Mouse (Mus musculus) midbrain, embryonic 11.5 days (tissue): Measurements from ENCODE around the gene U90926. TPM values are rescaled to one million over a fixed set of nuclear protein-coding genes. Genes with fewer than 3 reads are reported as not detected.

ENCODE experiments used
- ATAC-seq: fragments of 200-750 bp; cut with Nextera tagmentation; 2 replicates; pipeline ENCODE4 v1.8.0; 2017; ENCODE audit warnings: moderate TSS enrichment, moderate library complexity; ENCODE audit not compliant: low FRiP score
- DNase-seq: peaks from one replicate; pipeline ENCODE4 v3.0.0; 2015; ENCODE audit warnings: low spot score; ENCODE audit errors: missing footprints
- H3K27ac ChIP-seq: fragments of 300-500 bp; sonication (generic); 2 replicates; pipeline ENCODE4 v1.5.1; 2014; ENCODE audit warnings: low read depth, low read length
- H3K27me3 ChIP-seq: fragments of 300-500 bp; sonication (generic); 2 replicates; pipeline ENCODE4 v1.6.1; 2014; ENCODE audit warnings: mild to moderate bottlenecking, low read length, moderate library complexity, mixed read lengths; ENCODE audit not compliant: control insufficient read depth, insufficient read depth
- H3K36me3 ChIP-seq: fragments of 300-500 bp; sonication (generic); 2 replicates; pipeline ENCODE4 v1.6.1; 2014; ENCODE audit warnings: mild to moderate bottlenecking, low read length, moderate library complexity, mixed read lengths; ENCODE audit not compliant: control insufficient read depth, insufficient read depth
- H3K4me1 ChIP-seq: fragments of 300-500 bp; sonication (generic); 2 replicates; pipeline ENCODE4 v1.6.1; 2014; ENCODE audit warnings: low read length; ENCODE audit not compliant: control insufficient read depth, insufficient read depth
- H3K4me2 ChIP-seq: fragments of 300-500 bp; sonication (generic); 2 replicates; pipeline ENCODE4 v1.6.1; 2014; ENCODE audit warnings: mild to moderate bottlenecking, moderate library complexity
- H3K4me3 ChIP-seq: fragments of 300-500 bp; sonication (generic); 2 replicates; pipeline ENCODE4 v1.5.1; 2014; ENCODE audit warnings: low read depth, low read length
- H3K9ac ChIP-seq: fragments of 300-500 bp; sonication (generic); 2 replicates; pipeline ENCODE4 v1.6.1; 2014; ENCODE audit warnings: low read length
- H3K9me3 ChIP-seq: fragments of 300-500 bp; sonication (generic); 2 replicates; pipeline ENCODE4 v1.6.1; 2016; ENCODE audit warnings: low read length; ENCODE audit not compliant: control insufficient read depth
- WGBS: fragments of 180-500 bp; shearing (Covaris S2); extraction: QIAGEN DNeasy Blood & Tissue Kit; methylation state at CpG from one replicate; pipeline ENCODE4 v1.1.7; 2014; 5-methylcytosine and 5-hydroxymethylcytosine counted together
- polyA plus RNA-seq: library from polyadenylated mRNA; unstranded; fragments of >200 nt; fragmentation: Nextera tagmentation; extraction: Ambion mirVana; gene quantifications from 2 replicates; pipeline ENCODE4 v1.2.1, GENCODE M21; 2014

The U90926 gene
- not detected in 2 replicates for polyA plus RNA-seq

GRCm38 (mm10) chr5:92215308-92215707 is at the start of gene U90926:
TSS of gene U90926 (minus strand) at chr5:92215408.
- ATAC-seq (no peak), DNase-seq (no peak)
- H3K27ac ChIP-seq, result no peak within 1 kb of the TSS
- H3K4me3 ChIP-seq, result no peak within 1 kb of the TSS
- no peak within 1 kb of the TSS for H3K9ac ChIP-seq
- H3K4me2 ChIP-seq, result no peak within 1 kb of the TSS
- H3K36me3 ChIP-seq, result no peaks in the 10 kb centered on the region
- H3K4me1 ChIP-seq, result peaks cover 6% of the 10 kb centered on the region; the same call in 1 of the 2 replicates
- H3K9me3 ChIP-seq, result no peaks in the 10 kb centered on the region
- H3K27me3 ChIP-seq, result no peaks in the 10 kb centered on the region
- WGBS, result 88% methylated on average over 4 of the region's 4 CpGs

GRCm38 (mm10) chr5:92263761-92264359 is 48.7 kb upstream of the U90926 start:
- no peak overlapping the region for H3K4me2 ChIP-seq
- no peak overlapping the region for H3K4me3 ChIP-seq
- peaks cover 13% of the 10 kb centered on the region for H3K4me1 ChIP-seq
- H3K27ac ChIP-seq, result no peak overlapping the region; the same call in 1 of the 2 replicates
- WGBS, result 5% methylated on average over 4 of the region's 4 CpGs
- H3K9me3 ChIP-seq, result no peaks in the 10 kb centered on the region
- no peaks in the 10 kb centered on the region for H3K36me3 ChIP-seq
- no peaks in the 10 kb centered on the region for H3K27me3 ChIP-seq
- ATAC-seq (peak; percentile 84), DNase-seq (peak; percentile 91)
- no peak overlapping the region for H3K9ac ChIP-seq

DNA sequence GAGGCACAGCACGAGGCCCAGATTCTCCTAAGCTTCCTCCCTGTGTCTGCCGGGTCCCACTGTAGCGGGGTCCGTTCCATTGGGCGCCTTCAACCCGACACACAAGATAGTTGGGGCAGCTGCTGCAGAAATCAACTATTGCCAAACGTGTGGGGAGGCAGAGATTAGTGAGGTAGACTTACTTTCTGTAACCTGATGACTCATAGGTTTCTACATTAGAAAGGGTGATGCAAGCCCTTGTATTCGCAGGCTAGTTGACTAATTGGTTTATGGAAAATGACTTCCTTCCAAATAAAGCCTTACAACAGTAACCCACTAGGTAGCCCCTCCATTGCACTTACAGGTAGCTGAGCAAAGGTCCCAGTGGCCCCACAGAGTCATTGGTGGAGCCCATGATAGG is 47.4 kb upstream of the U90926 start:
- ATAC-seq, result no peak
- Histone ChIP-seq H3K36me3 (no peaks in the 10 kb centered on the region), H3K9ac (no peak overlapping the region), H3K4me1 (peaks cover 13% of the 10 kb centered on the region), H3K27ac (no peak overlapping the region), H3K27me3 (no peaks in the 10 kb centered on the region), H3K9me3 (no peaks in the 10 kb centered on the region), H3K4me2 (no peak overlapping the region), H3K4me3 (no peak overlapping the region)
- DNase-seq, result no peak
- WGBS, result 89% methylated on average over 8 of the region's 8 CpGs

DNA sequence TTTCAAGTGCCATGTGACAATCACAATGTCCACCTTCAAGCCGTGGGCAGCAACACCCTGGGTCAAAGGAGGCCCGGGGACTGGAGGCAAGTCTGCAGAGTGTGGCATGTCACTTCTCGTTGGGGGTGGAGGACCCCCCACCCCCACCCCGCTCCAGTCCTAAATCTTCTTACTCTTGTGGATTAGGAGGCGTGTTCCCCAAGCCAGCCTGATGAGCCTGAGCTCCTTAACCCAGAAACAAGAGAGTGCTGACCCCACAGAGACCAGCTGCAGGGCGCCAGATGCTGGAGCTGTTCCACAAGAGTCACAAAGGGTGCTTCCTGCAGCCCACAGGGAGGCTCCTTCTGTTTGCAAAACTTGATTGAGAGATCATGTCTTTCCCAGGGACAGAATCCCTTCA is 41.0 kb upstream of the U90926 start, which contains the start of gene Ppef2:
Gene Ppef2 (minus strand): TSS at position 61 of the 400 bp plus-strand sequence.
- Histone ChIP-seq H3K27ac (no peak within 1 kb of the TSS), H3K4me2 (no peak within 1 kb of the TSS), H3K27me3 (no peaks in the 10 kb centered on the region), H3K4me1 (peaks cover 12% of the 10 kb centered on the region), H3K4me3 (no peak within 1 kb of the TSS), H3K36me3 (no peaks in the 10 kb centered on the region), H3K9me3 (no peaks in the 10 kb centered on the region), H3K9ac (no peak within 1 kb of the TSS)
- DNase-seq (no peak), ATAC-seq (peak; percentile 56)
- WGBS, result 7% methylated on average over 6 of the region's 6 CpGs

- 70% methylated on average over 6 of the region's 6 CpGs for WGBS
- Histone ChIP-seq H3K9ac (no peak overlapping the region), H3K4me1 (peaks cover 12% of the 10 kb centered on the region), H3K4me3 (no peak overlapping the region), H3K36me3 (no peaks in the 10 kb centered on the region), H3K27ac (no peak overlapping the region), H3K9me3 (no peaks in the 10 kb centered on the region), H3K27me3 (no peaks in the 10 kb centered on the region), H3K4me2 (no peak overlapping the region)
- DNase-seq (no peak), ATAC-seq (no peak)
Observed at GRCm38 (mm10) chr5:92254476-92254875, 39.3 kb upstream of the U90926 start.

DNA sequence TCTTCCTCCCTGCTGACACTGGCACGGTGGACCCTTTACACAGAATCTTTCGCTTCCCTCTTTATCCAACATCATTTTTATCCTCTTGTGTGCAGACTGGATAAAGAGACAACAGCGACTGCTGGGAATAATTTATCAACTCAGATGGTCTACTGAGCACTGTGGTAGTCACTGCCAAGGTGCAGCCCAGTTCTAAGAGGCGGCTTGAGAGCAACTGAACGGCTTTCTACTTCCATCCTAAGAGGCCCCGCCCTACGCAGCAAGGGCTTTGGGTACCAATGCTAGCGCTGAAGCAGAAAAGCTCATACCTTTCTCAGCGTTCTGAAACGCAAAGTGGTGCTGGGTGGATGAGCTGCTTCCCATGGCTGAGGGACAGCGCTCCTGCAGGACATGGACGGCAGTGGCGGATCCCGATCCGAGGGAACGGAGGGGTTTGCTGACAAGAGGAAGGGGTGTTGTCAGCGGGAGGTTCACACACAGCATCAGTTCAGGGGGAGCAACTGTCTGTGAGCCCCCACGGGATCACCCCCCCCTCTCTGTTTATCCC is 37.7 kb upstream of the U90926 start:
- Histone ChIP-seq H3K9ac (no peak overlapping the region), H3K9me3 (no peaks in the 10 kb centered on the region), H3K4me3 (no peak overlapping the region), H3K4me2 (peak overlapping the region; percentile 18), H3K27me3 (no peaks in the 10 kb centered on the region), H3K4me1 (peaks cover 12% of the 10 kb centered on the region), H3K27ac (no peak overlapping the region), H3K36me3 (no peaks in the 10 kb centered on the region)
- WGBS, result 17% methylated on average over 18 of the region's 18 CpGs
- ATAC-seq, result peak; percentile 63; the same call in 1 of the 2 replicates
- DNase-seq, result peak; percentile 86

- no peaks in the 10 kb centered on the region for H3K36me3 ChIP-seq
- no peak for DNase-seq
- peaks cover 12% of the 10 kb centered on the region for H3K4me1 ChIP-seq
- no peaks in the 10 kb centered on the region for H3K9me3 ChIP-seq
- ATAC-seq, result no peak
- H3K27ac ChIP-seq, result no peak overlapping the region
- H3K27me3 ChIP-seq, result no peaks in the 10 kb centered on the region
- H3K4me3 ChIP-seq, result no peak overlapping the region
- H3K9ac ChIP-seq, result no peak overlapping the region
- no peak overlapping the region for H3K4me2 ChIP-seq
- 91% methylated on average over 6 of the region's 6 CpGs for WGBS
Observed at GRCm38 (mm10) chr5:92252031-92252430, 36.8 kb upstream of the U90926 start.

GRCm38 (mm10) chr5:92248614-92249013 is 33.4 kb upstream of the U90926 start:
- ATAC-seq (no peak), DNase-seq (no peak)
- Histone ChIP-seq H3K4me1 (peaks cover 4% of the 10 kb centered on the region; the same call in 1 of the 2 replicates), H3K9ac (no peak overlapping the region), H3K36me3 (no peaks in the 10 kb centered on the region), H3K9me3 (no peaks in the 10 kb centered on the region), H3K27me3 (no peaks in the 10 kb centered on the region), H3K4me2 (no peak overlapping the region), H3K4me3 (no peak overlapping the region), H3K27ac (no peak overlapping the region)
- WGBS, result 89% methylated on average over 11 of the region's 11 CpGs

GRCm38 (mm10) chr5:92245483-92245882 is 30.3 kb upstream of the U90926 start:
- H3K9me3 ChIP-seq, result no peaks in the 10 kb centered on the region
- H3K4me3 ChIP-seq, result no peak overlapping the region
- 88% methylated on average over 9 of the region's 9 CpGs for WGBS
- H3K36me3 ChIP-seq, result no peaks in the 10 kb centered on the region
- ATAC-seq, result no peak
- H3K4me1 ChIP-seq, result no peaks in the 10 kb centered on the region
- no peak overlapping the region for H3K4me2 ChIP-seq
- H3K9ac ChIP-seq, result no peak overlapping the region
- no peak overlapping the region for H3K27ac ChIP-seq
- DNase-seq, result no peak
- H3K27me3 ChIP-seq, result no peaks in the 10 kb centered on the region
